Mouse (Mus musculus): ENCODE data around the gene Ier5.

DNA sequence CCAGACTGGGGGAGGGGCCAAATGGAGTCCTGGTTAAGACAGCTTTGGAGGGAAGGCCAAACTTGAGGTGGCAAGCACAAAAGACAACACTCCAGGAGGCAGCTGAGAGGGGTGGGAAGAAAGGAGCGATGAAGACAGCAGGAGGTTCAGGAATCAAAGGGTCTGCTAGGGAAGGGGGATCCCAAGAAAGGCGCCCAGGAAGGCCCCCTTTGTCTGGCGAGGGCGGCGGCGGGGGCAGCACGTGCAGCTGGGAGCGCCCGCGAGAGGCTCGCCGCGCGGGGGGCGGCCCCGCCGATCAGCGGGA is 16.5 kb downstream of the Ier5 start:
- TF ChIP-seq CTCF (IDR thresholded peaks at IDR 0.05; ENCODE audit: control insufficient read depth, insufficient read depth, low read length), result no peak
- TF ChIP-seq POLR2A (IDR thresholded peaks at IDR 0.05; ENCODE audit: borderline replicate concordance, control insufficient read depth, low read depth, low read length), result no peak

Measured in bone marrow, adult 2 months (tissue).